Mouse (Mus musculus): ENCODE results near the gene Ptdss2.

DNA sequence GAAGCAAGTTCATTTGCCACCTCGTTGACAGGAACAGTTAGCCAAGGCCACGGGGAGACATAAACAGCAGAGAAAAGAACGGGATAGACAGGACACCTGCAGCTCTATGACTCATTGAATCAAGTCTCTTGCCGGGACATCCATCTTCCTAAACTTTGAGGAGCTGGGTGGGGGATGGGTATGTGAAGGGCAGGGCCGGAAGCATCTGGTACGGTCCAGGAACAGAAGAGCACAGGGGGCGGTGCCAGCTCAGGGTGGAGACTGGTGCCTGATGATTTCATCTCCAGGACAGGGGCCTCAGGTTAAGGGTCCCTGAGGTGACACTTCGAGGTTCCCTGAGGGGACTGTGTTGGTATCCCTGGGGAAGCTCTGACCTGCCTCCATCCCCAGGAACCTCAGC is 34.3 kb upstream of the Ptdss2 start:
- TF ChIP-seq CTCF (IDR thresholded peaks at IDR 0.05; ENCODE audit: low read depth) (no peak), EP300 (IDR thresholded peaks at IDR 0.05; ENCODE audit: low read depth) (no peak)
